Mouse (Mus musculus) liver (tissue): ENCODE measurements around the gene Cobll1.
A peak's percentile ranks its signal among the peaks of the same experiment; 100 is the strongest.

ENCODE experiments used
- DNase-seq: peaks from one replicate; pipeline ENCODE4 v3.0.0-alpha.2; 2020; ENCODE audit warnings: mixed read lengths

Gene Cobll1

DNA sequence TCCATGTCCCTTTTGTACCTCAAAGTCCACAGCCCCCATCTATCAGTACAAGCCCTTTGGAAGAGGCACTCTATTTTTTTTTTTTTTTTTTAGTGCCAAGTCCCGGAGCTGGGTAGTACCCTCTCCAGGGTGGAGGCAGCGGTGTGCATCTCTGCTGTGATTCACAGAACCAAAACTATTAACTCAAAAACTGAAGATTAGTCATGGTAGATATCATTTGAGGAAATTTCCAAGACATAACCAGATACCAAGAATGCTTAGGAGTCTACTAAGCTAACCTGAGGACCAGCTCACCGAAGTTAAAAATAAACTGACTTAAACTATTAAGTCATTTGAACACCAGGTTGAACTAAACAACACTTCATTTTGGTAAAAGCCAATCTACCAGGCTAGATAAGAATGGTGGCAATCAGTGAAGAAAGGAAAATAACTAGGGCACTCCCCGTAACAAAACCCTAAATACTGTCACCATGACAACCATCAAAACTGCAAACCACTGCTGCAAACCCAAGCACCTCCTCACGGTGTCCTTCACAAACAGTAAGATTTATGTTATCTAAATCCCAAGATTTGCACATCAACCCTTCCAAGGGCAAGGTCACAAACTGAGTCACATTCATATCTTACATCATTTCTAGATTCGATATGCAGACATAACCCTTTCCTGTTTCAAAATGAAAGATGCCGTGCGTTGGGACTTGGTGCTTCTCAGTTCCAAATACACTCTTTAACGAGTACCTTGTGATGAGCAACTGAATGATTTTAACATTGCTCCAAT is 43.8 kb downstream of the Cobll1 start:
- no peak for DNase-seq

- DNase-seq, result no peak
Measured at GRCm38 (mm10) chr2:65193091-65193795, 46.0 kb downstream of the Cobll1 start.

DNA sequence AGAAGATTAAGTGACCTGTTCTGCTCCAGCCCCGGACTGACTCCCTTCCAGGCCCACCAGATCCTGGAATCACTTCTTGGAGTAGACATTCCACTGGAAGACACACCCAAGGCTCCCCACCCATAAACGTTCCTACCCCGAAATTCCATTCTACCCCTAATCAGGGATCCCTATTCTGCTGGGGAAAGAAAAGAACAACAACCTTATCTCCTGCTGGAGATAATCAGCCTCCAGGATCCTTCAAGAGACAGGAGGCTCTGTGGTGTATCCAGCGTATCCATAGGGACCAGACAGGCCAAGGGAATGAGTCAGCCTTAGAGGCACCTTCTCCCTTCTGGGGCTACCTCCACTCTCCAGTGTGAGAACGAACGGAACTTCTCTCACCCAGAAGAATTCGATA is 47.8 kb downstream of the Cobll1 start:
- no peak for DNase-seq

DNA sequence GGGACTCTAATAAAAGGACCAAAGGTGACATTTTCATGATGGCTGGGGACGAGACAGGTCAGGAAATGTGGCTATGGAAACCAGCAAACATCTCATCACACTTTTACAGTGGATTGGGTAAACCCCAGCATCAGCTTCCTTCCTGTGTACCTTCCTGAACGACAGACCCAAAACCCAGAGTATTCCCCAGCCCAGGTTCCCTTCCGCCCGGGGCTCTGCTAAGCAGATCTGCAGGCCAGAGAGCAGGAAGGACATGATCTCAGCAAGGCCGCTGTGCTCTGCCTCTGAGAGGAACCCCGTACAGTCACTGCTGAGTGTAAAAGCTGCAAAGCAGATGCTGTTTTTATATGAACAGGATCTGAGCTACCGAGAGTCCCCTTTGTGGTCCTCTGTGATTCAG is 49.9 kb downstream of the Cobll1 start:
- peak; percentile 37 for DNase-seq

DNA sequence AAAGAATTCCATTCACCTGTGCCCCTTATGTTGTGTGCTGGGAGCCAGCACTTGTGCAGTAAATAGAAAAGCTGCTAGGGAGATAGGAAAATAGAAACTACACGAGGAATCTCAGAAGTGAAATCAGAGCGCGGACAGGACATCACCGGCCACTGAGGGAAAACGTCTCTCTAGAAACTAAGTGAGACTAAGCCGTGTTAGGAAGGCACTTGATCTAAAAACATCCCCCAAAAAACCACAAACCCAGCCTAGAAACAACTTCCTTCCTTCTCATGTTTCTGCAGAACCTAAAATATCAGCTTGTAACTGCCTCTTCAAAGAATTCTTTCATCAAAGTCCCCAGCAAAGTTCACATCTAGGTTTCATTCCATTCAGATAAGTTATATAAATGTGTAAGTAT is 50.6 kb downstream of the Cobll1 start:
- DNase-seq, result no peak

- DNase-seq, result no peak
Measured at GRCm38 (mm10) chr2:65187652-65188051, 51.6 kb downstream of the Cobll1 start.

DNA sequence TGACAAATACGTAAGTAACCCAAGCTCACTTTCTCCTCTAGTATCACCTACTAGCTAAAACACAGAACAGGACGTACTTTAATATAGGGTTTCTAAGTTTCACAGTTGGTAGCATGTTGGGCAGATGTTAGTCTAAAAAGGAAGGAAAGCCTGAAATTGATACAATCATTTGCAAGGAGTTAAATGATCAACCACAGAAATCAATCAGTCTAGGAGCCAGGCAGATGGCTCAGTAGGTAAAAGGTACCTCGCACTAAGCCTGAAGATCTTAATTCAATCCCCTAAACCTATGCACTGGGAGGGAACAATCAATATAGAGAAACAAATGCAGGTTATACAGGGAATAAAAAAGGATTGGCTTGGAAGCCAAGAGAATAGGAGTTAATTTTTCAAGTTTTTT is 52.0 kb downstream of the Cobll1 start:
- no peak for DNase-seq

DNA sequence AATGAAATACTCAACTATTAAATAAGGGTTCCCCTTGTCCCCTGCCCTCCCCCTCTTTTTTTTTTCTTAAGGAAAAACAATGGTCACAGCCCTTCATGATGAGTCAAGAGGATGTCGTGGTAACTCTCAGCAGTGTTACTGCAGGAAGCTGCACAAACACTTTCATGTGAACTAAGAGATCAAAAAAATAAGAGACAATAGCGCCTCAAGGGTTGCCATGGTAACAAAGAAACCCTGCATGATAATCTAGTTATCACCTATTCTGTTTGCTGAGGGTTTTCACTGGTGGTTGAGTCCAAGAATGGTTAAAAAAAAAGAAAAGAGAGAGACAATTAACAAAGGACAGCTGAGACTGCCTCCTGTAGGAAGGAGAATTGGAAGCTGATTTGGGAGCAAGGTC is 56.5 kb downstream of the Cobll1 start:
- DNase-seq, result no peak

DNA sequence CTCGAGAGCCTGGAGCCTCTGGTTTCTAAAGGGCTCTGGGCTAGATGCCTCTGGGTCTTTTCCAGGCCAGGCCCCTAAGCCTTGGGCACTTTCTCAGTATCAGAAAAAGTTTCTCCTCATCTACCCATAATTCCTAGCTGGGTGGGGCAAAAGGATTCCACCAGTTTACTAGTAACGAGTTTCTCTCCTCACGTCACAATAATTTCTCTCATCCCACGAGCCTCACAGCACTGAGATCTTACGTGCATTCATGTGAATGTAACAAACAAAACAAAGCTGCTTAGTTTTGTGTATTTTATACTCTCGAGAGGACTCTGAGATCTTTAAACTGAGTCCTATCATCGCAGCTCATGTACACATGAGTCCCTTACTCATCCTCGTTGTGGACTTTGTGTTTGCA is 57.5 kb downstream of the Cobll1 start:
- DNase-seq, result no peak

GRCm38 (mm10) chr2:65181066-65181716 is 58.0 kb downstream of the Cobll1 start:
- peak; percentile 30 for DNase-seq

GRCm38 (mm10) chr2:65175645-65176044 is 63.6 kb downstream of the Cobll1 start:
- no peak for DNase-seq

- no peak for DNase-seq
Measured at GRCm38 (mm10) chr2:65172071-65172470, 67.1 kb downstream of the Cobll1 start.

DNA sequence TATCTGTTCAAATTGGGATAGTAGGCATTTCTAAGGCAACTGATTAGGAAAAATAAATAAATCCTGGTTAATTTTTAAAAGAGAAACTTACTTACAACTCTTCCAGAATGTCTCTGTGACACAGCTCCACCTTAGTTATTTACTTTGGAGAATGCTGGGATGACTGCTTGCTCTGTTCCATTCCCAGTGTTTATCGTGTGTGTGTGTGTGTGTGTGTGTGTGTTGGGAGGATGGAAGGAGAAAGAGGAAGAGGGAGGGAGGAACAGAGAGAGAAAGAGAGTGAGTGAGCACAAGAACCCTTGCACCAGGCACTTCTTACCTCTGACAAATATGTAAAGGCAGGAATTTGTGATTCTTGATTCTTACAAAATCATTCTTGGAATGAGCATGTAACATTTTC is 67.7 kb downstream of the Cobll1 start:
- DNase-seq, result no peak

DNA sequence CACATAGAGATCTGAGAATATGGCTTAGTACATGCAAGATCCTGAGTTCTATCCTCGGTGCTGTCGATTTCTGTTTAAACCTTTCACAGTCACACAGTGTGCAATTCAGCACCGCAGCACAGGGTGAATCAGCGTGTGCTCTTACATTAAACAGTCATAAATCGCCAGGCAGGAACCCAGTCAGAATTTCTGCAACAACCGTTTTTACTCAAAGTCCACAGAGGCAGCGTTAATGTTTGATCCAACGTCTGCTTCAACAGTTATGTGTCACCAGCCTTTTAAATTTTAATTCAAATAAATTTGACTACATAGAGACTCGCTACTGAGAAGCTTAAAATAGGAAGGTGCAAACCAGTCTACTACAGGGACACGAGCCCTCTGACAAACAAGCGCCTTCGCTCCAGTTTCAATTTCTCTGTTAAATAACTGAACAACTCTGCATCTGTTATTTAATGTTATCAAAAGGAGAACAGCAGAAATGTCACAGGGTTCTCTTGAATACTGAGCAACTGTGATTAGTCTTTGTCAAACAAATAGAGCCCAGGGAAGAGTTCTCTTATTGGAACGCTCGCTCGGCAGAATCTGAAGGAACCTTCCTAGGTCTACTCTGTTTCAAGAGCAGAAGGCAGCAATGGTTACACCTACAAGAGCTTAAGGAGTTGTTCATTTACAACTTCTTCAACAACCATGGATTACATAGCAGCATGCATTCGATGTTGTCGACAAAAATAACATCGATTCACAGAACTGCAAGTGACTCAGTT is 68.3 kb downstream of the Cobll1 start:
- no peak for DNase-seq

DNA sequence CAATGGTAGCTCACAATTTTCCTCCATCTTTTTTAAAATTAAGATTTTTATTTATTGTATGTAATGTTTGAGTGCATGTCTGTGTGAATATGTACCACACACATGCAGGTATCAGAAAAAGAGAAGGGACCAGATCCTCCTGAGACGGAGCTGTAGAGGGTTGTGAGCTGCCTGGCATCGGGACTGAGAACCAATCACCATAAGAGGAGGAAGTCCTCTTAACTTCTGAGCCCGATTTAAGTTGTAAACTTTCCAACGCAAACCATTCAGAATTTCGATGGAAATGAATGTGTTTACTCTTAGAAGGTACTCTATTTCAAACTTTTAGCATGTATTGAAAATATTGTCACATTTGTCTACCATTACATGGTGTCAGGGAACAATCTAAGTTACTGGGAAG is 68.9 kb downstream of the Cobll1 start:
- DNase-seq, result no peak

DNA sequence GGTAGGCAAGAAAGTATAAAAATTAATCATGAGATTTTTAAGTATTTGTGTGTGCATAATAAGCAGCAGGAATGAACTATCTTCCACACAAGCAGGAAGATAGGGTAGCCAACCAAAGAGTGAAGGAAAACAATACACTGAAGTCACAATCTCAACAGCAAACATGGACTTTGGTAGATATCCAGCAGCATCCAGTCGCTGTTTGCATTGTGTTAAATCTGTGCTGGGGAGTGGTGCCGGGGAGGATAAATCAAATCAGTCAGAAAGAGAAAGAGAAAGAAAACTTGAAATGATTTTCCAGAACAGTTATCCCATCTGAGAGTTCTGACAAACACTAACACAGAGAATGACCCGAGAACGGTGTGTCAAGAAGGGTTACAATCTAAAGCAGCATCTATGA is 75.2 kb downstream of the Cobll1 start:
- no peak for DNase-seq

- DNase-seq, result no peak
Measured at GRCm38 (mm10) chr2:65162625-65163024, 76.6 kb downstream of the Cobll1 start.

- no peak for DNase-seq
Measured at GRCm38 (mm10) chr2:65161715-65162114, 77.5 kb downstream of the Cobll1 start.

DNA sequence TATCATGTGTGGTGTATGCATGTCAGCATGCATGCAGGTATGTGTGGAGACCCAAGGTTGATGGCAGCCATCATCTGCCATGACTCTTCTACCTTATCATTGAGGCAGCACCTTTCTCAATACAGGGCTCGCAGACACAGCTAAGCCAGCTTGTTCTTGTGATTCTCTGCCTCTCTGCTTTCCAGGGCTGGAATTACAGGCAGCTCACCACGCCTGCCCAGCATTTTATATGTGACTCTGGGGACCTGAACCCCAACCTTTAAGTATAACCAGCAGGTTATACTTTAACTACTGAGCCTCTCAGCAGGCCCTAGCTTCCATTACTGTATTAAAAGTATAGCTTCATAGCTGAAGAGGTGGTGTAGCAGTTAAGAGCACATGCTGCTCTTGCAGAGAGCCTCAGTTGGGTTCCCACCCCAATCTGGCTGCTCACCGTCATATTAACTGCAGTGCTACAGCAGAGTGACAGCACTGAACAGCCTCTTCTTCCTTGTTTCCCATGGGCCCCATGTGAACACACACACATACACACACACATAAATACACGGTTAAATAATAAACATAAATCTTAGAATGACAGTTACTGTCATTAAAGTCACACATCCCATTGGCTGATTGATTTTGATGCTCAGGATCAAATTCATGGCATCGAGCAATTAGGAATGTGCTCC is 81.1 kb downstream of the Cobll1 start:
- no peak for DNase-seq

DNA sequence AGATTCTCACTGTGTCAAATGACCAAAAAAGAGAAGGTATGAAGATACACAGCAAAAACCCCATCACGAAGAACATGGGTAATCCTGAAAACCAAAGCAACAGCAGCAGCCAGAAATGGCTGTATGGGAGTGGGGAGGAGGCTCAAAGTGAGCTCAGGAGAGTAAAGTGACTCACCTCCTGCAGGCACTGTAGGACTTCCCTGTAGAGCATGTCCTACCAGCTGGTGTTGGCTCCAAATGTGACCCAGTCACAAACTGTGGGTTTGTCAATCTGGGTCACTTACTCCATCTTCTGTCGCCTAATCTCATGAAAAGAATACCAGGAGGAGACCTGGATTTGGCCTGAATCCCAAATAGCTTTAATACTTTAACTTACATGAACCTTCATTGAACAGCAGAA is 81.9 kb downstream of the Cobll1 start:
- DNase-seq, result no peak

GRCm38 (mm10) chr2:65148928-65149327 is 90.3 kb downstream of the Cobll1 start:
- no peak for DNase-seq

DNA sequence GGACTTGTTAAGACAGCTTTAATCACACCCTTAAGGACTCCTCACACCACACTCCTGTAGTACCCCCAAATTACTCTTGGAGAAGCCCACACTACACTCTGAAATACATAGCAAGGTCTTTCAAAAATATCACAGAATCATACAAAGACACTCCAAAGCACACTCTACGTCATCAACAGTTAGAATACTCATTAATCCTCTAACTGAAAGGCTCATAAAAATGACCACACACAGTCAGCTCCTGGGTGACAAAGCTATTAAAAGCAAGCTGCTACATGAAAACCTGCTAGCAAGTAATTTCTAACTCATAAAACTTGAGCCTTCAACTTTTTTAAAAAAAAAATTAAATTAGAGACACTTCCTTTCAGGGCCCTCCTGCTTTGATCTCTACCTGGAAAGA is 91.8 kb downstream of the Cobll1 start:
- no peak for DNase-seq
